Mouse (Mus musculus) duodenum, adult 2 months (tissue): ENCODE measurements around the gene 1110032A03Rik. TPM values are rescaled to one million over a fixed set of nuclear protein-coding genes. Genes with fewer than 3 reads are reported as not detected.

Source experiments
- polyA plus RNA-seq: library from polyadenylated mRNA; depleted of rRNA; stranded (reverse); fragments of >200 nt; gene quantifications from 2 replicates; pipeline ENCODE4 v1.2.3, GENCODE M21; 2012; ENCODE audit warnings: low replicate concordance; rRNA removed

The 1110032A03Rik gene
- polyA plus RNA-seq = 12.4 and 15.5 TPM in 2 replicates

DNA sequence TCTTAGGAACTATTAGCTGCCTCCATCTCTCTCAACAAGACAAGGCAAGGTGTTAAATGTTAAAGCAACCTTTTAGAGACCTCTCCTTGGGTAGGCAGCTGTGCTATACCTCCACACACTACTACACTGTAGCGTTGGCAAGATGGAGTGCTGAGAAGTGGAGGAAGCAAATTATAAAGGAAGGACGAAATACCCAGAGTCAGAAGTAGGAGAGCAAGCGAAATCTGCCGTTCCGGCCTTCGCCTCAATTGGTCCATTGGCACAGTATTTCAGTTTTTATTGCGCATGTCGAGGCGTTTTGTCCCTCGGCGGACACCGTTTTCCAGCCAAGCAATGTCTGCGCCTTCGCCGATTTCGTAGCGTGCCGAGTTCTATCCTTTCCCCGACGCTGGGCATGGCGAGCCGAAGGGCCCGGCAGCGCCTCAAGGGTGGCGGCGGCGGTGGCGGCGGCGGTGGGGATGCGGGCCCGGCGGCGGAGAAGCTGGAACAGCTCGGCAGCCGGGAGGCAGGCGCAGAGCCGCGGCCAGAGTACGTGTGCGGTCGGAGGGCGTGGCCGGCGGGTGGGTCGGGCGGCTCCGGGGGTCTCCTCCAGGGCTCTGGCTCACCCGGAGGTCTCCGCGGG is at the start of gene 1110032A03Rik, which contains the start of gene Alg9:
TSS of gene 1110032A03Rik (minus strand) at position 530 of the 622 bp plus-strand sequence.
TSS of gene Alg9 (plus strand) at position 29 of the 622 bp plus-strand sequence.

DNA sequence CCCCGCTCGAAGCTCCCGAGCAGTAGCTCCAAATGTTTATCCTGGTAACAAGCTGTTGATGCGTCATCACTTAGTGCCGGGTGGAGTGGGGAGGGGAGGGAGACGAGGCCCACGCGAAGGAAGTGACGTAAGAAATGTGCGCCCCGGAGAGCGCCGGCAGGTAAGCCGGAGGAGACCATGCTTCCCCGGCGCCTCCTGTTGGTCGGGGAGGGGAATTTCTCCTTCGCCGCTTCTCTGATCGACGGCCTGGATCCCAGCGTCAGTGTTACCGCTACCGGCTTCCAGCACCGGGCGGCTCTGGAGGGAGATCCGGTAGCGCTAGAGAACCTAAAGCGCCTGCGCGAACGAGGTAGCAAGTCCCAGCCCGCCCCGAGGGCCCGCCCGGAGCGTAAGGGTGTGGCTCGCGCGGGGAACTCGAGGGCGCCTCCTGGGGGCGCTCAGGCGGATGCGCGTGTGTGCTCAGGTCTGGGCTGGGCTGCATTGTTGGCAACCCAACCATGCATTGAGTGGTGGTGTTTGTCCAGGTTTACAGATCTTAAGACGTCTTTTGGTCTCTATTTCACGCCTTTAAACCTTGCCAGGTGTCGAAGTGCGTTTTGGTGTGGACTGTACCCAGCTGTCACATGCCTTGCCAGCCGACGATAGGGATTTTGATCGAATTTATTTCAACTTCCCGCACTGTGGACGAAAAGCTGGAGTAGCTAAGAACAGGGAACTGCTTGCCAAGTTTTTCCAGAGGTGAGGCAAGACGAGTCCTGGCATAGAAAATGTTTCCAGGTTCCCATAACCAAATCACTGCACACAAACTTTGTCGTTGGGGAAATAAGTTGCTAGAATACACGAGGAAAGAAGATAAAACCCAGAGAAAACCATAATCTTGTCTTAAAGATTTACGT is 7.0 kb downstream of the 1110032A03Rik start, which contains the start of gene Fdxacb1:
TSS of gene Fdxacb1 (plus strand) at position 130 of the 896 bp plus-strand sequence.

DNA sequence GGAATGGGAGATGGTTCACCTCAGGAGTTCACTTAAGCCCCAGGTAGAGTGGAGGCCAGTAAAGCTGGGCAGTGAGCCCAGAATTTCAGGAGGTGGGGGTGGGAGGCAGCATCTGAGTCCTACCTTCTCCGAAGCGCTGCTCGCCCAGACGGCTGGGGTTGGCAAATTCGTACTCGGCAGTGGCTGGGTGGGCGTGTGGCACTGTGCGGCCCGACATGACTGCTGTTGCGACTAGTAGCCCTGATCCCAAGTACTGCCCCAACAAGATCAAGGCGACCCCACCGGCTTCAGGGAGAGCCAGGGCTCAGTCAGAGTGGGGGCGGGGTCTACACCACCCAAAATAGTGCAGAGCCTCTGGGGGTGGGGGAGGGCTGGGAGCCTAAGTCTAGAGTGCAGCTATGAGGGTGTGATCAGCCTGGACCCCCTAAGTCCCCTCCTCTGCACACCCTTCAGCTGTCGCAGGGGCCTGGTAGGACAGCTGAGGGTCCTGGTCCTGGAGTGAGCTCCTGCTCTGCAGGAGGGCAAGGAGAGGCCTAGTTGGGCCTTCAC is 23.2 kb downstream of the 1110032A03Rik start, which contains the start of gene Hspb2:
TSS of gene Hspb2 (minus strand) at position 301 of the 549 bp plus-strand sequence.

DNA sequence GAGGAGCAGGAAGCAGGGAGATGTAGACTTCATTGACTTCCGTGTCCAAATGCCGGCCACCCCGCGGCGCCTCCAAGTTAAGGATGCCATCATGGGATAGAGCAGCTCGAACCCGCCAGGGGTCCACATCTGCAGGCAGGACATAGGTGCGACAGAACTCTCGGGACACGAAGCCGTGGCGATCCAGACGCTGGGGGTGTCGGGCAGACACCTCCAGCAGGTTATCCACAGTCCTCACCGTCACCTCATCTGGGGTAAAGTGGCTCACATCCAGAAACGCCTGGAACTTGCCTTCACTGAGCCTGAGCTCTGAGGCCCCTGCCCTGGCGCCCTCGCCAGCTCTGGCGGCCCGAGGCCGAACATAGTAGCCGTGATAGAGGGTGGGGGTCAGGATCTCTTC is 24.0 kb downstream of the 1110032A03Rik start, which contains the start of gene Cryab:
TSS of gene Cryab (plus strand) at position 3 of the 400 bp plus-strand sequence.

DNA sequence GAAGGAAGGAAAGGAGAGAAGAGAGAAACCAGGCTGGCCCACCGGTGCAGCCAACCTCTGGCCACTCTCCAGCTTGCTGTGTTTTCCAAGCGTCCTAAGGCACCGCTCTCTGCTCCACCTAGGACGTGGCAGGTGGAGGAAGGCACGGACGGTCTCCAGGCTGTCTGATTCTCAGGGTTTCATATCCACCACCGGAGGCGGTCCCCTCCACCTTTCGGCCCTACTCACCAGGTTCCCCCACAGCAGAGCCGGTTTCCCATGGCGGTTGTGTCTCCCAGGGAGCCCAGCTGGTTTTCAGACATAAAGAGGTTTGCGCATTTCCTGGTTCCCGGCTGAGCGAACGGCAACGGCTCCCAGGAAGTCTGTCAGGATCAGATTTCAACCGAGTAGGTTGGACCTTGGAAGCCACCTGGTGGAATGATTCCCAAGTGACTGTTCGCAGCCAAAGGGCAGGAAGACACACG is 29.1 kb downstream of the 1110032A03Rik start, which contains the start of gene 2310030G06Rik:
TSS of gene 2310030G06Rik (minus strand) at position 323 of the 464 bp plus-strand sequence.

DNA sequence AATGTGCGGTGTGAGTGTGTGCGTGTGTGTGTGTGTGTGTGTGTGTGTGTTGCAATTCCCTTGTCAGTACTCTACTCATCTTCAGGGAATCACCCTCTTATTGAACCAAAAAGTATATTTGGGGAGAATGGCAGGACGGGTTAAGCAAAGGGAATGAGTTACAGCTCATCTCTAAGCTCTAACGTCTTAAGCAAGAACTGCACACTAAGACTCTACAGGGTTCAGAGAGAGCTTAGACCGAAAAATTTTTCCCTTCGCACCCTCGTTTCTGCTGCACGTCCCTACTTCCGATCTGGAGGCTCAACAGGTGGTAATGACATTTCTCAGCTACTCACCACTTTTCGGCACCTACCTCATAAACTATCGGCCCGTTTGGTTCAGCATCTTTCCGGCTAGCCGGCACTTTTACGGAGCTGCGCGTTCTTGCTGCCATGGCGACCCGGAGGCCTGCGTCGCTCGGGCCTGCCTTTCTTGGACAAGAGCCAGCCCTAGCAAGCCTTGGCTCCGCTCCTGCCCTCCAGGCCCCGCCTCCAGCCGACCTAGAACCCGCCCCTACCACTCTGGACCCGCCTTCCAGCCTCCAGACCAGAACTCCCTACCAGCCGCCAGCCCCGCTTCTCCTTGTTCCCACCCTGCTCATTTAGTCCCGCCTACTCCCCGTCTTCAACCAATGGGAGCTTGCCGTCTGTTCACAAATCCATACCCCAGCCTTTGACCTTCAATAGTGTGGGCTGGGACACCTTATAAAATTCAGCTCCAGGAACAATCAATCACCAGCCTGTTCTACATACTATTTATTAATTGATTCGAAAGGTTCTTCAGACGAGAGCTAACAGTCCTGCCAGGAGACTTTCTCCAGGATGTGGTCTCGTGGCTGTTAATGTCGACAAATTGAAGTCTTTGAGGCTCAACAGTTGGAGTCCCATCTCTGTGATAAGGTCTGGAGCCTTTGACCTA is 36.1 kb downstream of the 1110032A03Rik start, which contains the start of gene Dixdc1:
TSS of gene Dixdc1 (minus strand) at position 604 of the 957 bp plus-strand sequence.

Other genes with a start within 250 kb of the 1110032A03Rik start
- 11.8 and 14.8 TPM in 2 replicates for gene Pts, start 246.8 kb downstream of the 1110032A03Rik start, polyA plus RNA-seq
- gene Il18, start 220.7 kb downstream of the 1110032A03Rik start, polyA plus RNA-seq = 12.4 and 14.0 TPM in 2 replicates
- gene Bco2, start 220.3 kb downstream of the 1110032A03Rik start, polyA plus RNA-seq = 5.6 and 10.1 TPM in 2 replicates
- not detected in 2 replicates for gene Tex12, start 214.2 kb downstream of the 1110032A03Rik start, polyA plus RNA-seq
- 493 and 524 TPM in 2 replicates for gene Sdhd, start 171.7 kb downstream of the 1110032A03Rik start, polyA plus RNA-seq
- gene Timm8b, start 171.6 kb downstream of the 1110032A03Rik start, polyA plus RNA-seq = 49.7 and 77.5 TPM in 2 replicates
- 0.30 and 0.44 TPM in 2 replicates for gene Pih1d2, start 158.2 kb downstream of the 1110032A03Rik start, polyA plus RNA-seq
- 2.1 and 3.4 TPM in 2 replicates for gene Nkapd1, start 158.1 kb downstream of the 1110032A03Rik start, polyA plus RNA-seq
- gene Dlat, start 115.7 kb downstream of the 1110032A03Rik start, polyA plus RNA-seq = 9.7 and 18.9 TPM in 2 replicates
- gene Dixdc1, start 36.0 kb downstream of the 1110032A03Rik start, polyA plus RNA-seq = 0.30 and 2.1 TPM in 2 replicates
- 8.1 and 11.5 TPM in 2 replicates for gene 2310030G06Rik, start 29.0 kb downstream of the 1110032A03Rik start, polyA plus RNA-seq
- gene Cryab, start 24.2 kb downstream of the 1110032A03Rik start, polyA plus RNA-seq = 38.3 and 50.6 TPM in 2 replicates
- 8.3 and 12.9 TPM in 2 replicates for gene Hspb2, start 23.2 kb downstream of the 1110032A03Rik start, polyA plus RNA-seq
- 1.9 and 2.8 TPM in 2 replicates for gene Fdxacb1, start 7.3 kb downstream of the 1110032A03Rik start, polyA plus RNA-seq
- gene Alg9, start 501 bp downstream of the 1110032A03Rik start, polyA plus RNA-seq = 15.5 and 18.9 TPM in 2 replicates
- gene Ppp2r1b, start 69.8 kb upstream of the 1110032A03Rik start, polyA plus RNA-seq = 1.4 and 1.6 TPM in 2 replicates
- 7.1 TPM in 2 replicates for gene Sik2, start 233.6 kb upstream of the 1110032A03Rik start, polyA plus RNA-seq